Mouse (Mus musculus) left cerebral cortex, adult 8-10 months (tissue): ENCODE results near the gene Olfr56. TPM values are rescaled to one million over a fixed set of nuclear protein-coding genes. Genes with fewer than 3 reads are reported as not detected.
A peak's percentile ranks its signal among the peaks of the same experiment; 100 is the strongest.
"Not testable (repeated sequence)": the region's sequence is repeated elsewhere in the genome, so short reads cannot be mapped to it uniquely, and the experiment has no call there.

ENCODE experiments used
- DNase-seq, 2 experiments: peaks; one replicate each; pipeline ENCODE4 v3.0.0; 2022; ENCODE audit warnings: low spot score in 2 of 2
- total RNA-seq, 4 experiments: library from RNA; stranded (reverse); gene quantifications; 2 replicates each; pipeline ENCODE4 v1.2.4; 2022

Gene Olfr56
- total RNA-seq, 4 experiments from 2014 or later = not detected

GRCm38 (mm10) chr11:49156821-49157814 is 178.4 kb downstream of the Olfr56 start:
- DNase-seq = no peak

- peak in 1 of 2 experiments; percentile 4 for DNase-seq
These were observed 190.3 kb downstream of the Olfr56 start for GRCm38 (mm10) chr11:49168839-49169611.

- no peak for DNase-seq
These were observed 191.9 kb downstream of the Olfr56 start for GRCm38 (mm10) chr11:49170576-49170975.

GRCm38 (mm10) chr11:49175345-49175744 is 196.7 kb downstream of the Olfr56 start:
- no peak for DNase-seq

- DNase-seq = not testable (repeated sequence)
These were observed 197.5 kb downstream of the Olfr56 start for GRCm38 (mm10) chr11:49176047-49176779.

- no peak for DNase-seq
These were observed 204.5 kb downstream of the Olfr56 start for GRCm38 (mm10) chr11:49183172-49183571.

Other genes starting within 250 kb of the Olfr56 start
- 100 to 1,000 TPM; 246 to 281 (median 256) TPM for gene Rack1, start 178.6 kb upstream of the Olfr56 start, total RNA-seq
- 10 to 100 TPM; 57.7 to 65.7 (median 61.3) TPM for gene Trim41, start 161.5 kb upstream of the Olfr56 start, total RNA-seq
- 1 to 10 TPM; 3.4 to 4.5 (median 3.8) TPM for gene Trim7, start 152.7 kb upstream of the Olfr56 start, total RNA-seq
- 1 to 10 TPM in 1 of 4 experiments, under 1 TPM in 3; 0.38 to 1.8 (median 0.45) TPM for gene Gm12184, start 152.2 kb upstream of the Olfr56 start, total RNA-seq
- 10 to 100 TPM in 2 of 4 experiments, 1 to 10 TPM in 2; 8.3 to 14.0 (median 10.7) TPM for gene Irgm1, start 107.2 kb upstream of the Olfr56 start, total RNA-seq
- gene Gm5431, start 76.7 kb upstream of the Olfr56 start, total RNA-seq = under 1 TPM in 3 of 4 experiments, not detected in 1; 0.17 to 0.86 (median 0.53) TPM
- gene Psme2b, start 32.7 kb upstream of the Olfr56 start, total RNA-seq = 1 to 10 TPM; 1.2 to 3.5 (median 2.6) TPM
- gene 9930111J21Rik1, start 509 bp downstream of the Olfr56 start, total RNA-seq = 1 to 10 TPM in 3 of 4 experiments, under 1 TPM in 1; 0.96 to 3.1 (median 1.8) TPM
- under 1 TPM; 0.30 to 0.41 (median 0.37) TPM for gene Gm12185, start 13.3 kb downstream of the Olfr56 start, total RNA-seq
- 1 to 10 TPM in 2 of 4 experiments, under 1 TPM in 2; 0.42 to 1.3 (median 0.88) TPM for gene Tgtp1, start 15.3 kb downstream of the Olfr56 start, total RNA-seq
- 1 to 10 TPM; 1.3 to 3.1 (median 2.4) TPM for gene 9930111J21Rik2, start 72.4 kb downstream of the Olfr56 start, total RNA-seq
- gene Tgtp2, start 85.3 kb downstream of the Olfr56 start, total RNA-seq = under 1 TPM in 2 of 4 experiments, not detected in 2; 0.23 to 0.56 TPM
- 1 to 10 TPM in 1 of 4 experiments, under 1 TPM in 3; 0.81 to 1.0 (median 0.88) TPM for gene Ifi47, start 97.7 kb downstream of the Olfr56 start, total RNA-seq
- not detected for gene Olfr1396, start 136.0 kb downstream of the Olfr56 start, total RNA-seq
- not detected for gene Olfr1395, start 163.4 kb downstream of the Olfr56 start, total RNA-seq
- not detected for gene Olfr1394, start 175.5 kb downstream of the Olfr56 start, total RNA-seq
- under 1 TPM in 1 of 4 experiments, not detected in 3; 0.09 TPM for gene Btnl9, start 208.3 kb downstream of the Olfr56 start, total RNA-seq
- gene Zfp62, start 224.4 kb downstream of the Olfr56 start, total RNA-seq = 10 to 100 TPM; 64.1 to 83.4 (median 73.4) TPM